Mouse (Mus musculus): ENCODE measurements around the gene Ltbr. TPM values are rescaled to one million over a fixed set of nuclear protein-coding genes. Genes with fewer than 3 reads are reported as not detected.
A peak's percentile ranks its signal among the peaks of the same experiment; 100 is the strongest.
"Not testable (repeated sequence)": the region's sequence is repeated elsewhere in the genome, so short reads cannot be mapped to it uniquely, and the experiment has no call there.

The Ltbr gene
- polyA plus RNA-seq, 1 experiment from 2014 or later, result 14.0 TPM

GRCm38 (mm10) chr6:125282721-125283120 is 31.0 kb downstream of the Ltbr start:
- not testable (repeated sequence) for H3K4me1 ChIP-seq; H3K4me2 ChIP-seq; H3K27ac ChIP-seq; H3K4me3 ChIP-seq (replicated peaks); H3K9me3 ChIP-seq; ATAC-seq (ENCODE audit: low FRiP score); H3K36me3 ChIP-seq (replicated peaks); H3K9ac ChIP-seq; H3K27me3 ChIP-seq
- 94% methylated on average over 13 of the region's 13 CpGs for WGBS

GRCm38 (mm10) chr6:125279729-125280128 is 34.0 kb downstream of the Ltbr start:
- Histone ChIP-seq H3K9ac (no peak overlapping the region), H3K4me1 (no peaks in the 10 kb centered on the region), H3K27ac (no peak overlapping the region), H3K4me3 (replicated peaks) (no peak overlapping the region), H3K9me3 (no peaks in the 10 kb centered on the region), H3K27me3 (no peaks in the 10 kb centered on the region), H3K36me3 (replicated peaks) (no peaks in the 10 kb centered on the region), H3K4me2 (no peak overlapping the region)
- ATAC-seq (ENCODE audit: low FRiP score), result no peak
- 69% methylated on average over 8 of the region's 8 CpGs for WGBS

- Histone ChIP-seq H3K36me3 (replicated peaks) (no peaks in the 10 kb centered on the region), H3K9ac (no peak overlapping the region), H3K4me2 (no peak overlapping the region), H3K27me3 (peaks cover 14% of the 10 kb centered on the region; the same call in 1 of the 2 replicates), H3K27ac (no peak overlapping the region), H3K4me1 (peaks cover 3% of the 10 kb centered on the region; the same call in 1 of the 2 replicates), H3K4me3 (replicated peaks) (no peak overlapping the region), H3K9me3 (no peaks in the 10 kb centered on the region)
- 61% methylated on average over 15 of the region's 15 CpGs for WGBS
- ATAC-seq (ENCODE audit: low FRiP score), result no peak
These were observed 38.7 kb downstream of the Ltbr start for GRCm38 (mm10) chr6:125274841-125275563.

DNA sequence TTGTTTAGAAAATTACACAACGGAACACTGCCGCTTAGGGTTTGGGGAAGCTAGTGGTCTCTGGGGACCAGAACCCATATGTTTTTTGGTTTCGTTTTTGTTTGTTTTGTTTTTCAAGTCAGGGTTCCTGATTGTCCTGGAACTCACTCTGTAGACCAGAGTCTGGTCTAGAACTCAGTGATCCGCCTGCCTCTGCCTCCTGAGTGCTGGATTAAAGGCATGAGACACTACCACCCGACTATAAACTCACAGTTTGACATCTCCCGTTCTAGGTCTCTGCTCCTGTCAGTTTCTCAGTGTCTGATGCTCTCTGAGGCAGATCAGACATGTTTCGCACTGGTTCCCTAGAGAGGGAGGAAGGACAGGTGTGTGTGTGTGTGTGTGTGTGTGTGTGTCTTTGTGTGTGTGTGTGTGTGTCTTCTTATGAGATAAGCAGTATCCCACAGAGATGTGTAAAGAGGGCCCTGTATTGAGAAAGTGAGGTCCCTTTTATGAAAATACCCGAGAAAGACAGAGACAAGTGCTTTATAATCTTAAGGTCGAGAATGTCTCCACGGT is 41.4 kb downstream of the Ltbr start:
- Histone ChIP-seq H3K27ac (no peak overlapping the region), H3K4me1 (peaks cover 3% of the 10 kb centered on the region; the same call in 1 of the 2 replicates), H3K27me3 (peaks cover 14% of the 10 kb centered on the region; the same call in 1 of the 2 replicates), H3K4me3 (replicated peaks) (no peak overlapping the region), H3K4me2 (no peak overlapping the region), H3K9me3 (no peaks in the 10 kb centered on the region), H3K9ac (no peak overlapping the region), H3K36me3 (replicated peaks) (no peaks in the 10 kb centered on the region)
- ATAC-seq (ENCODE audit: low FRiP score), result no peak
- 84% methylated on average over 10 of the region's 10 CpGs for WGBS

- peaks cover 14% of the 10 kb centered on the region; the same call in 1 of the 2 replicates for H3K27me3 ChIP-seq
- 22% methylated on average over 17 of the region's 17 CpGs for WGBS
- H3K9ac ChIP-seq, result no peak overlapping the region
- peak; percentile 92 for ATAC-seq (ENCODE audit: low FRiP score)
- no peaks in the 10 kb centered on the region for H3K9me3 ChIP-seq
- peaks cover 3% of the 10 kb centered on the region; the same call in 1 of the 2 replicates for H3K4me1 ChIP-seq
- peak overlapping the region; percentile 44 for H3K4me2 ChIP-seq
- no peak overlapping the region for H3K27ac ChIP-seq
- no peak overlapping the region for H3K4me3 ChIP-seq (replicated peaks)
- H3K36me3 ChIP-seq (replicated peaks), result no peaks in the 10 kb centered on the region
These were observed 42.0 kb downstream of the Ltbr start for GRCm38 (mm10) chr6:125271455-125272227.

GRCm38 (mm10) chr6:125268799-125269198 is 44.9 kb downstream of the Ltbr start:
- Histone ChIP-seq H3K27me3 (peaks cover 14% of the 10 kb centered on the region; the same call in 1 of the 2 replicates), H3K9me3 (no peaks in the 10 kb centered on the region), H3K9ac (no peak overlapping the region), H3K36me3 (replicated peaks) (no peaks in the 10 kb centered on the region), H3K4me2 (no peak overlapping the region), H3K27ac (no peak overlapping the region), H3K4me1 (peaks cover 3% of the 10 kb centered on the region; the same call in 1 of the 2 replicates), H3K4me3 (replicated peaks) (no peak overlapping the region)
- no peak for ATAC-seq (ENCODE audit: low FRiP score)
- WGBS, result 56% methylated on average over 6 of the region's 6 CpGs

GRCm38 (mm10) chr6:125267469-125267868 is 46.2 kb downstream of the Ltbr start:
- Histone ChIP-seq H3K9ac (no peak overlapping the region), H3K4me2 (no peak overlapping the region), H3K4me3 (replicated peaks) (no peak overlapping the region), H3K9me3 (no peaks in the 10 kb centered on the region), H3K27me3 (peaks cover 14% of the 10 kb centered on the region; the same call in 1 of the 2 replicates), H3K36me3 (replicated peaks) (no peaks in the 10 kb centered on the region), H3K27ac (no peak overlapping the region), H3K4me1 (peaks cover 3% of the 10 kb centered on the region; the same call in 1 of the 2 replicates)
- ATAC-seq (ENCODE audit: low FRiP score), result no peak
- WGBS, result 89% methylated on average over 3 of the region's 3 CpGs

DNA sequence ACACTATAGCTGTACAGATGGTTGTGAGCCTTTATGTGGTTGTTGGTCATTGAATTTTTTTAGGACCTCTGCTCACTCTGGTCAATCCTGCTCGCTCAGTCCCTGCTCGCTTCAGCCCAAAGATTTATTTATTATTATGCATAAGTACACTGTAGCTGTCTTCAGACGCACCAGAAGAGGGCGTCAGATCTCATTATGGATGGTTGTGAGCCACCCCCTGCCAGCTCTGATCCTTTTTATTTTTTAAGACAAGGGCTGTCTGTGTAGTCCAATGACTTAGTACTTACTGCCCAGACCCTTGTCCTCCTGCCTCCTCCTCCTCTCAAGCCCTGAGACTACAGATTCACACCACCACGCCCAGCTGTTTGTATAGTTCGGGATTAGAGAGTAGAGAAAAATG is 47.1 kb downstream of the Ltbr start:
- H3K27ac ChIP-seq; H3K9ac ChIP-seq; H3K4me2 ChIP-seq; H3K9me3 ChIP-seq; ATAC-seq (ENCODE audit: low FRiP score); H3K4me3 ChIP-seq (replicated peaks); H3K4me1 ChIP-seq; H3K36me3 ChIP-seq (replicated peaks): not testable (repeated sequence)
- WGBS, result 62% methylated on average over 6 of the region's 6 CpGs
- peaks cover 11% of the 10 kb centered on the region; the same call in 1 of the 2 replicates for H3K27me3 ChIP-seq

- H3K4me1 ChIP-seq, result no peaks in the 10 kb centered on the region
- H3K4me3 ChIP-seq (replicated peaks), result no peak overlapping the region
- no peaks in the 10 kb centered on the region for H3K36me3 ChIP-seq (replicated peaks)
- H3K27me3 ChIP-seq, result peaks cover 9% of the 10 kb centered on the region; the same call in 1 of the 2 replicates
- no peak overlapping the region for H3K4me2 ChIP-seq
- no peaks in the 10 kb centered on the region for H3K9me3 ChIP-seq
- WGBS, result 79% methylated on average over 13 of the region's 13 CpGs
- no peak overlapping the region for H3K9ac ChIP-seq
- no peak for ATAC-seq (ENCODE audit: low FRiP score)
- no peak overlapping the region for H3K27ac ChIP-seq
These were observed 47.6 kb downstream of the Ltbr start for GRCm38 (mm10) chr6:125266091-125266490.

DNA sequence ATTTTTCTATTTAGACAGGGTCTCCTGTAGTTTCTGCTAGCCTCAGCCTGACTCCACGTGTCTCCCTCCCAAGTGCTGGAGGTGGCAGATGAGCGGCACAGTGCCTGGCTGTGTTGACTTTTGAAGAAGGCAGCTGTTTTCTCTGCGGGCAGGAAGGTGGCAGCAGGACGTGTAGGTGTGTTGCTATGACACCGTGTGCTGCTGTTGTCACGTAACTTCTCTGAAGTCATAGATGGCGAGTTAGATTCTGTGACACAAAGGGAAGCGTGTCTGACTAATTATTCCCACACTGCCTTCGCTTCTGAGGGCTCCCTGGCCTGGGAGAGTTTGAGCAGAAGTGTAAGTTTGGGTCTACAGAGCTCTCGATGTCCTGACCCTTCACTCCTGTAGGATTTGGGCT is 48.4 kb downstream of the Ltbr start:
- Histone ChIP-seq H3K4me1 (no peaks in the 10 kb centered on the region), H3K4me2 (no peak overlapping the region), H3K9ac (no peak overlapping the region), H3K27me3 (peaks cover 2% of the 10 kb centered on the region; the same call in 1 of the 2 replicates), H3K4me3 (replicated peaks) (no peak overlapping the region), H3K9me3 (no peaks in the 10 kb centered on the region), H3K36me3 (replicated peaks) (no peaks in the 10 kb centered on the region), H3K27ac (no peak overlapping the region)
- WGBS, result 72% methylated on average over 10 of the region's 10 CpGs
- no peak for ATAC-seq (ENCODE audit: low FRiP score)

GRCm38 (mm10) chr6:125264219-125264618 is 49.5 kb downstream of the Ltbr start:
- Histone ChIP-seq H3K4me2 (no peak overlapping the region), H3K36me3 (replicated peaks) (no peaks in the 10 kb centered on the region), H3K27ac (no peak overlapping the region), H3K4me1 (no peaks in the 10 kb centered on the region), H3K9me3 (no peaks in the 10 kb centered on the region), H3K27me3 (no peaks in the 10 kb centered on the region), H3K4me3 (replicated peaks) (no peak overlapping the region), H3K9ac (no peak overlapping the region)
- WGBS, result 93% methylated on average over 9 of the region's 9 CpGs
- no peak for ATAC-seq (ENCODE audit: low FRiP score)

DNA sequence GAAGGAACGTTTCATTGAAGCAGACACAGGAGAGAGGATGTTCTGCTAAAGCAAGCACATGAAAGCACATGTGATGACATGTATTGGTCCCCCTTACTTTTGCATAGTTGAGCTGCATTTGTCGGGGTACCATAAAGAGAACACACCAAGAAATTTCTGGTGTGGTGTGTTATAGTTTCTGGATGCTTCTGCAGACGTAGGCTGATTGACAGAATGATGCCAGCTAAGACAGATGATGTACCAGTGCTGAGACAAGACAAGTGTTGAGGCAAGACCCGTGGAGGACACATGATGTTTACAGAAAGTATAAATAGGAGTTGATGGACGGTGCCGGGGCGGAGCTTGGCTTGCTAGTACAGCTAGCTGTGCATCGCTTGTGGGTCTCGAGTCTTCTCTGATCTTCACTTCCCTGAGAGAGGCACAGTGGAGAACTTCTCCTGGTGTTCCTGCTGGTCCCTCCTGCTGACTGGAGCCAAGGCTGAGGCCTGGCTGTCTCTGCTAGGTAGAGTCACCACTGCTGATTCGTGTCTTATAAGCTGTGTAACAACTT is 53.6 kb downstream of the Ltbr start:
- no peaks in the 10 kb centered on the region for H3K27me3 ChIP-seq
- H3K4me3 ChIP-seq (replicated peaks), result no peak overlapping the region
- H3K4me1 ChIP-seq, result no peaks in the 10 kb centered on the region
- no peak overlapping the region for H3K27ac ChIP-seq
- WGBS, result 86% methylated on average over 10 of the region's 10 CpGs
- no peaks in the 10 kb centered on the region for H3K36me3 ChIP-seq (replicated peaks)
- H3K9ac ChIP-seq, result no peak overlapping the region
- no peak overlapping the region for H3K4me2 ChIP-seq
- ATAC-seq (ENCODE audit: low FRiP score), result no peak
- H3K9me3 ChIP-seq, result no peaks in the 10 kb centered on the region

All from forebrain, embryonic 12.5 days (tissue).